Mouse (Mus musculus) MEL (cell line): ENCODE measurements at regions not wholly inside any gene's neighbourhood (a gene's known extent, or its start where the extent isn't known, plus 50 kb on each side); places are given as distances from the start of the nearest gene placed in this dataset.

Experiments
- CTCF ChIP-seq, 3 experiments: IDR thresholded peaks in 2 of 3; conservative IDR thresholded peaks in 1 of 3; 2 replicates each; pipeline ENCODE4 v1.5.1; 2011 to 2012; ENCODE audit warnings: low read length in 3 of 3, low read depth in 2 of 3, mild to moderate bottlenecking in 2 of 3, improper control_type of control experiment in 1 of 3, inconsistent platforms in 1 of 3, mixed read lengths in 1 of 3, moderate library complexity in 1 of 3; ENCODE audit not compliant: control insufficient read depth in 1 of 3, insufficient read depth in 1 of 3, poor library complexity in 1 of 3, severe bottlenecking in 1 of 3
- POLR2AphosphoS5 ChIP-seq: IDR thresholded peaks from 2 replicates; pipeline ENCODE4 v1.6.1; 2012; ENCODE audit warnings: low read depth, borderline replicate concordance, mild to moderate bottlenecking, inconsistent platforms, low read length, moderate library complexity, mixed read lengths
- USF1 ChIP-seq: IDR thresholded peaks from 2 replicates; pipeline ENCODE4 v1.6.1; 2014; ENCODE audit warnings: low read depth, mild to moderate bottlenecking, inconsistent platforms, low read length, improper control_type of control experiment, moderate library complexity

DNA sequence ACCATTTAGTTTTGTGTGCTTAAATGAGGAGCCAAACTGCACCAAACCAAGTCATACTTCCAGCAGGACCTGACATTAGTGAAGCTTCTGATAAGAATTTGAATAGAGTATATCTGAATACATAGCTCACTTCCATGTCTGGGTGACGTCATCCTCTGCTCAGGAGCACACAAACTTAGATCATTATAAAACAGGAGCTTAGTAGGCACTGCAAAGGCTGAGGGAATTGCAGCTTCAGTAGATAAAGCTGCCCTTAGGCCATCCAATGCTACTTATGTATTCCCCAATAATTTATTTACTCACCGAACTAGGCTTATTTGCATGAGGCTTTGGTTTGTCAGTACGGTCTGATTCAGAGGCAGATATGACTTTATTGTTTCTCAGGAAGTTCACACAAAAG is 297.0 kb downstream of the Ice1 start:
- TF ChIP-seq POLR2AphosphoS5 (no peak), USF1 (no peak), CTCF (IDR thresholded peaks at IDR 0.05 in 2 of 3, conservative IDR thresholded peaks at IDR 0.05 in 1 of 3; ENCODE audit: control insufficient read depth in 1 of 3, insufficient read depth in 1 of 3, low read depth in 2 of 3, low read length in 3 of 3, poor library complexity in 1 of 3, severe bottlenecking in 1 of 3) (no peak)
